Mouse (Mus musculus): ENCODE measurements at regions not wholly inside any gene's neighbourhood (a gene's known extent, or its start where the extent isn't known, plus 50 kb on each side); places are given as distances from the start of the nearest gene placed in this dataset.
"Not testable (repeated sequence)": the region's sequence is repeated elsewhere in the genome, so short reads cannot be mapped to it uniquely, and the experiment has no call there.

DNA sequence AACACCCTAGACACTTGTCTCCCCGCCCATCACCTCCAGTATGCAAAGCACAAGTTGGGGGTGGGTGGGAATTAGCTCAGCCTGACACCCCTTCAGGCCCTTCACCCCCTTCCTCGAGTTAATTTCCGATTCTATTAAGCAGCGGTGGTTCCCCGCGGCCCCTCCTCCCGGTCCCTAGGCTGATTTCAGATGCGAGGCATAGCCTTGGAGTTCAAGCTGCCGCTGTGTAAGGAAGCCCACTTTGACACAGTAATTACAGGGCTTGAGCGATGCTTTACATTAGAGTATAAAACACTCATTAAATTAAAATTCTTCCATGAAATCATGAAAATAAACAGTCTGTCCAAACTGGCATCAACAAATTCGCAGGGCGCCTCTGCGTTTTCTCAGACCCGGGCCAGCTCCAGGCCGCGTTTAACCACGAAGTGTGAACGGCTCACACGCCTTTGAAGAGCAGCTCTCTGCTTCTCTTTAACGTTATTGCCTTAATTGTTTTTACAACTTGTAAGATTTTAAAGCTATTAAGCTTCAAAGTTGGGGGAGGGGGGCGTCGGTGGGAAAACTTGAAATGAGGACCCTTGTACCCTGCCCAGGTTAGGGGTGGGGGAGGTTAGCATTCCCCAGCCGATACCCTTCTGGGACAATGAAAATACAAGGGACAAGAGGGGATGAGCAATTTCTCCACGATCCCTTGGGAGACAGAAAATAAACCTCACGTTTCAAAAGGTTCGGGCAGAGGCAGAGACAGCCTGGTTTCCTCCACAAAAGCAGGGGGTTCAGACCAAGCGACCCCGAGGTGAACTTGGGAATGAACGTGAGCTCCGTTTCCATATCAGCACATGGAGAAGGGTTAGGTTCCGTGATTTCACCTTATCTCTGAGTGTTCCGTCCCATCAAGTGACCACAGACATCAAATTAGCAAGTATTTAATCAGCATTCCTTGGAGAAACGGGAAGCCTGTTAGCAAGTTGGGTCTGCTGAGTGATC lies 114.4 kb downstream of the Dicer1 start:
- no peak for ATAC-seq (ENCODE audit: low TSS enrichment)

DNA sequence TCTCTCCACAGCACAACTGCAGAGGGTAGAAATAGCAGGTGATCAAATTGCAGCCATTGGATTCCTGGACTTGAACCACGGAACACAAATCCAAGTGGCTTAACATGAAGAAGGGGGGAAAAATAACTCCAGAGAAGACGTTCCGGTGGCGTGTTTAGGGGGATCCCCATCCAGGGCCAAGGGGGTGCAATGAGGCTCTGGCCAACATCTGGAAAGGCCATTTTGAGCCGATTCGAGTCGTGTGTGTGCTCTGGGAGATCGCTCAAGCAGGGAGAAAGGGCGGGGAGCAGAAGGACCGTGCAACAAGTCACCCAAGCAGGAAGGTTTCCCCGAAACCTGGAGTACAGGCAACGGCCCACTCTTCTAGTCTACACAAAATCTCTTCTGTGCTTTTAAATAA lies 115.3 kb downstream of the Dicer1 start:
- no peak for ATAC-seq (ENCODE audit: low TSS enrichment)

GRCm38 (mm10) chr12:104634818-104635217 lies 116.9 kb downstream of the Dicer1 start:
- ATAC-seq (ENCODE audit: low TSS enrichment), result no peak

- no peak for ATAC-seq (ENCODE audit: low TSS enrichment)
Measured at GRCm38 (mm10) chr12:104630590-104630989, 121.2 kb downstream of the Dicer1 start.

- peak; percentile 70; the same call in 1 of the 2 replicates for ATAC-seq (ENCODE audit: low TSS enrichment)
Measured at GRCm38 (mm10) chr12:104629449-104629848, 122.3 kb downstream of the Dicer1 start.

GRCm38 (mm10) chr12:104626054-104626453 lies 125.7 kb downstream of the Dicer1 start:
- no peak for ATAC-seq (ENCODE audit: low TSS enrichment)

GRCm38 (mm10) chr12:104623896-104624685 lies 127.7 kb downstream of the Dicer1 start:
- ATAC-seq (ENCODE audit: low TSS enrichment), result no peak

DNA sequence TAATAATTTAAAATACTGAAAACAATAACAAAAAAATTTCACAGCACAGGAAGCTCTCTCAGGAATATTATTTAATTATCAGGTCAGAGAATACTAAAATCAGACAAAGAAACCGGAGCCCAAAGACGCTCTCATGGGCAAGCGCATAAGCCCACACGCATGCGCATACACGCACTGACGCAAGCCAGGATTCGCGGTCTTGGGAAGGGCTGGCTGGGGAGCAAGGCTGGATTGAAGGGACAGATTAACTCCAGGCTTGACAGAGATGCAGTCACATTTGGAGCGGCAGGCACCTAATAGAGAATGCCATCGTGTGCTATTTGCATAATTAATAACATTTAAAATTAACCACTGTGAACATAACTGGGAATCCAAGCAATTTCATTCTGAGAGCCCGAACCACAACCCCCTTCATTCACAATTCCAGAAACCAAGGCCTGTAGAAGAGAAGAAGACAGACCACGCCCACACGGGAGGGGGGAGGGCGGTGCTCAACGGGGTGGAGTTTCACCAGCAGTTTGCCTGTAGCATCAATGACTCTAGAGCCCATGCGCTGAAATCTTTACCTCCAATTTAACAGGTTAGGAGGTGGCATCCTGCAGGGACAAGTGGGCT lies 134.5 kb downstream of the Dicer1 start:
- peak; percentile 97 for ATAC-seq (ENCODE audit: low TSS enrichment)

DNA sequence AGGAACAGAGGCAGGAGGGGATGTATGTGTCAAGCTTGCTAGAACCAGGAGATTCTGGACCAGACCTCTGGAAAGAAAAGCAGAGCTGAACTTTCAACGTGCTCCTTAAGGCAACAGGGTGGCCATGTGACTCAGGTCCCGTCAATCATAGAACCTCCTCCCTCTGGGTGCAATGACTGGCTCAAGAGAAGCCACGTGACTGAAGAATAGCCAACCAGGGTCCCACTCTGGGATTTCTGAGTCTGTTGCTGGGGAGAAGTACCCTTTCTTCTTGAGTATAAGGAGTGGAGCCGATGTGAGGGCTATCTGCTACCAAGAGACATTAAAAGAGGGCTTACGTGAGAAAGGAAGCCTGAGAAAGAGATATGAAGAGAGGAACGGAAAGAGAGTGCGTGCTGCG lies 137.5 kb downstream of the Dicer1 start:
- ATAC-seq (ENCODE audit: low TSS enrichment), result no peak

GRCm38 (mm10) chr12:104609767-104610166 lies 136.6 kb upstream of the Gsc start:
- no peak for ATAC-seq (ENCODE audit: low TSS enrichment)

DNA sequence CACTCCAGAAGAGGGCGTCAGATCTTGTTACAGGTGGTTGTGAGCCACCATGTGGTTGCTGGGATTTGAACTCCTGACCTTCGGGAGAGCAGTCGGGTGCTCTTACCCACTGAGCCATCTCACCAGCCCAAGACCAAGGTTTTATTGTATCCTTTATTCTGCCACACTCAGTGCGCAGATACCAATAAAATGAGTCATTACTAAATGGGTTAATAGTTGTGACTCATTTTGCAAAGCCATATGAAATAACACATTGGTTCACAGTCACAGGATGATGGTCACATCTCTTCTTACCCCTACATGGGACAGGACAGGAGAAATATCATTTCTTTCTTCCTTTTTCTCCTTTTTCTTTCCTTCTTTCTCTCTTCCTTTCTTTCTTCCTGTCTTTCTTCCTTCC lies 135.8 kb upstream of the Gsc start:
- ATAC-seq (ENCODE audit: low TSS enrichment), result not testable (repeated sequence)

- no peak for ATAC-seq (ENCODE audit: low TSS enrichment)
Measured at GRCm38 (mm10) chr12:104607410-104607809, 134.3 kb upstream of the Gsc start.

- ATAC-seq (ENCODE audit: low TSS enrichment), result no peak
Measured at GRCm38 (mm10) chr12:104605535-104606399, 132.6 kb upstream of the Gsc start.

DNA sequence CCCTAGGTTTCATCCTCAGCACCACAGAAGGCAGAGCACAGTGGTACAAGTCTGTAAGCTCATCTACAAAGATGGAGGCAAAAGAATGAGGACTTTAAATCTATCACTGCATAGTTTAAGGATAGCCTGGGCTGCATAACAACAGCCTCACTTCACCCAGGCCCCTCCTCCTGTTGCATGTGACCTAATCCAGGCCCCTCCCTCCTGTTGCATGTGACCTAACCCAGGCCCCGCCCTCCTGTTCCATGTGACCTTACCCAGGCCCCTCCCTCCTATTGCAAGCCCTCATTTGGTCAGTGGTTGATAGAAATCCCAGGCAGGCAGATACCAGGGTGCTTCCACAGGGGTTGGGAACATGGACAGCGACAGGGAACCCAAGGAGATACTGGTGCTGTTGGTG lies 124.9 kb upstream of the Gsc start:
- no peak for ATAC-seq (ENCODE audit: low TSS enrichment)

DNA sequence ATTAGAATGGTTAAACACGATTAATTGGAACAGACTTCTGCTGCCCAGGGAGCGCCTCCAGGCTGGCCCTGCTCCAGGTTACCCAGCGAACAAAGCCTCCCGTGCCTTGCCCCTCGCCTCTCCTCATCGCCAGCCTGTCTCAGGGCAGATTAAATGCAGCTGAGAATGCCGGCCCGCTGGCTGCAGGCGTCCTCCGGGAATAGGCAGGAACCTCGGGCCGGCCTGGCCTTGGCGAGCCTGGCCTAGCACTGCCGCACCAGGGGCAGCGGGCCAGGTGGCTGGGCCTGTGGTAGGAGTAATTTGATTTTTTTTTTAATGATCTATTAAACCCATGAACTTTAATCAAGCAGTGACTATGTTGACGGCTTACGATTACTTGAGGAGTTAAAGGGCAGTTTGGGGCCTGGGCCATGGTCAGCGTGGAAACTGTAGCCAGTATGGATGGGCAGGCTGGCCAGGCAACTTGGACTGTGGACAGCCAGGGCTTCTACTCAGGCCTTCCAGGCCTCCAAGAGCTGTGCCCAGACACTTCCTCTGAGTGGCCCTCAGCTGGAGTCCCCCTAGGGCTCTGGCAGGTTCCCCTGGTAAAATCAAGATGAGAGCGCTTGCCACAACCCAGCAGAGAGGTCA lies 120.5 kb upstream of the Gsc start:
- ATAC-seq (ENCODE audit: low TSS enrichment), result 0 out of 2 replicates have a peak, but pooled peaks have one; percentile 27

DNA sequence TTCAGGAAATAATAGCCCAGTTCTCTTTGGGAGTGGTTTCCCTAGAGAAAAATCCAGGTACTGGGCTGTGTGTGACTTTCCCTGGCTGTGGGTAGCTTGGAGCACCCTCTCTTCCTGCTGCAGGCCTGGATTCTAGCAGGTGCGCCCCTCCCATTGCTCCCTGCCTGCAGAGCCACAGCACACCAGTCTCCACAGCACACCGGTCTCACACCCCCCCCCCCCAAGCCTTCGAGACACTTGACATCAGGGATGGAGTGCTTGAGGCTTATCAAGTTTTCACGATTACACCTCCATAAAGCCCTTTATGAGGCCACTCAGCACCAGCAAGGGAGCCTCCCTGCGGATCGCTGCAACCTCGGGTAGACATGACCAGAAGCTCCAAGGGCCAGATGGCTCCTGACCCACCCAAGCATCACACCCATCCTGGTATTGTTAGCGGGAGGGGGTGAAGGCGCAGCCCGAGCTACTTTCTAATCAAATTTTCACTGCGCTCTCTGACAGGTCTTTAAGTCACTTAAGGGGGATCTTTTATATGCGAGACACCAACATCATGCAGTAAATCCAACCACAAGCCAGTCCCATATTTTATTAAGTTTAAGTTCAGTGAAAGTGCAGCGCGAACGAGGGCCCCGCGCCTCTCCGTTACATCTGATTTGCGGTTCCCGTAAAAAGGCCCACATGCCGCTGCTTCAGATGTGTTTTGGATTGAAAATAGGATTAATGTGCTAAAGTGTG lies 119.8 kb upstream of the Gsc start:
- no peak for ATAC-seq (ENCODE audit: low TSS enrichment)

- no peak for ATAC-seq (ENCODE audit: low TSS enrichment)
Measured at GRCm38 (mm10) chr12:104591571-104591970, 118.4 kb upstream of the Gsc start.

DNA sequence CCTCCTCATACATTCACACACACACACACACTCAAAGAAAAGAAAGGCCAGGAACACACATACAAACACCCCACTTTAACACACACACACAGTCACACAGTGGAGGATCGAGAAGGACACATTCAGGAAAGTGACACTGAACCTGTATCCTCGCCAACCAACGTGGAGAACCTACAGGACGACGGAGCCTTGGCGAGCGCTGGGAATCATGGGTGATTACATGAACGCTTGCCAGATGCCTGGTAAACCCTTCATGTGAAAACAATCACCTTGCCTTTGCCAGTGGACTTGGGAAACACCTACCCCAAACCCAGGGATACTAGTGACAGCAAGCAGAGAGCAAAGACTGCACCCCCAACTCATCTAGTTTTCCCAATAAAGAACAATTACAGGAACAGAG lies 117.2 kb upstream of the Gsc start:
- ATAC-seq (ENCODE audit: low TSS enrichment), result no peak

GRCm38 (mm10) chr12:104584408-104584807 lies 111.3 kb upstream of the Gsc start:
- no peak for ATAC-seq (ENCODE audit: low TSS enrichment)

GRCm38 (mm10) chr12:104580796-104581195 lies 107.7 kb upstream of the Gsc start:
- peak; percentile 64; the same call in 1 of the 2 replicates for ATAC-seq (ENCODE audit: low TSS enrichment)
